Mouse (Mus musculus) limb, embryonic 13.5 days (tissue): Measurements from ENCODE around the gene Btnl6. TPM values are rescaled to one million over a fixed set of nuclear protein-coding genes. Genes with fewer than 3 reads are reported as not detected.
A peak's percentile ranks its signal among the peaks of the same experiment; 100 is the strongest.

ENCODE experiments used
- ATAC-seq: fragments of 200-750 bp; cut with Nextera tagmentation; 2 replicates; pipeline ENCODE4 v1.8.0; 2017; ENCODE audit warnings: low read depth, moderate number of reproducible peaks, moderate TSS enrichment; ENCODE audit not compliant: low FRiP score
- H3K27ac ChIP-seq: fragments of 300-500 bp; sonication (generic); 2 replicates; pipeline ENCODE4 v1.5.1; 2015; ENCODE audit warnings: inconsistent platforms, mild to moderate bottlenecking, moderate library complexity
- H3K27me3 ChIP-seq: fragments of 300-500 bp; sonication (generic); 2 replicates; pipeline ENCODE4 v1.6.1; 2015; ENCODE audit warnings: mild to moderate bottlenecking, inconsistent platforms
- H3K36me3 ChIP-seq: fragments of 300-500 bp; sonication (generic); 2 replicates; pipeline ENCODE4 v1.6.1; 2015; ENCODE audit warnings: inconsistent platforms, mild to moderate bottlenecking, moderate library complexity
- H3K4me1 ChIP-seq: fragments of 300-500 bp; sonication (generic); 2 replicates; pipeline ENCODE4 v1.6.1; 2015; ENCODE audit warnings: inconsistent platforms
- H3K4me2 ChIP-seq: fragments of 300-500 bp; sonication (generic); replicated peaks from 2 replicates; pipeline ENCODE4 v1.6.1; 2015; ENCODE audit warnings: inconsistent platforms, mild to moderate bottlenecking, moderate library complexity
- H3K4me3 ChIP-seq: fragments of 300-500 bp; sonication (generic); 2 replicates; pipeline ENCODE4 v1.5.1; 2015; ENCODE audit warnings: moderate library complexity, mild to moderate bottlenecking, inconsistent platforms
- H3K9ac ChIP-seq: fragments of 300-500 bp; sonication (generic); 2 replicates; pipeline ENCODE4 v1.6.1; 2015; ENCODE audit warnings: mild to moderate bottlenecking, inconsistent platforms
- H3K9me3 ChIP-seq: fragments of 300-500 bp; sonication (generic); 2 replicates; pipeline ENCODE4 v1.6.1; 2016; ENCODE audit warnings: inconsistent platforms
- WGBS: fragments of 180-500 bp; shearing (Covaris S2); methylation state at CpG from one replicate; pipeline ENCODE4 v1.1.7; 2015; 5-methylcytosine and 5-hydroxymethylcytosine counted together
- polyA plus RNA-seq: library from polyadenylated mRNA; unstranded; fragments of >200 nt; fragmentation: Nextera tagmentation; extraction: Ambion mirVana; gene quantifications from 2 replicates; pipeline ENCODE4 v1.2.1, GENCODE M21; 2015

Btnl6 gene
- not detected in 2 replicates for polyA plus RNA-seq

DNA sequence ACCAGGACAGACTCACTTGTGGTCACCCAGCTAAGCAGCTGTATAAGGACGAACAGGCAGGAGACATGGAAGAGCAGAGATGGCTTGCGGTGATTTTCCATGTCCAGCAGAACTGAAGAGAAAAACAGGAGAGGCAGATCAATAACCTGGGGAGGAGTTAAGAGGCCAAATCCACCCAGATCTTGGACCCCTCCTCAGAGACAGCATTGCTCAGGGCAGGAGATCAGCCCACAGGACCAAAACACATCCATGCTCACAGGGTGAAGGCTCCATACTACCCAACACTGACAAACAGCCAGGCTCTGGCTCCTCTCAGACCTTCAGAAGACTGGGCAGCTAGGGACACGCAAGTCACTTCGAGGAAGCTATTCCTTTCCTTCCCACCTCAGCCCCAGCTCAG, at the start of gene Btnl6:
Gene Btnl6, minus strand, starts transcription at position 101 of the 400 bp plus-strand sequence.
- no peak within 1 kb of the TSS for H3K27ac ChIP-seq
- peaks cover 2% of the 10 kb centered on the region; the same call in 1 of the 2 replicates for H3K27me3 ChIP-seq
- H3K36me3 ChIP-seq: no peaks in the 10 kb centered on the region
- H3K9me3 ChIP-seq: no peaks in the 10 kb centered on the region
- no peak within 1 kb of the TSS for H3K9ac ChIP-seq
- H3K4me1 ChIP-seq: no peaks in the 10 kb centered on the region
- no peak within 1 kb of the TSS for H3K4me3 ChIP-seq
- H3K4me2 ChIP-seq: no peak within 1 kb of the TSS
- ATAC-seq: no peak
- 90% methylated on average over 4 of the region's 4 CpGs for WGBS

DNA sequence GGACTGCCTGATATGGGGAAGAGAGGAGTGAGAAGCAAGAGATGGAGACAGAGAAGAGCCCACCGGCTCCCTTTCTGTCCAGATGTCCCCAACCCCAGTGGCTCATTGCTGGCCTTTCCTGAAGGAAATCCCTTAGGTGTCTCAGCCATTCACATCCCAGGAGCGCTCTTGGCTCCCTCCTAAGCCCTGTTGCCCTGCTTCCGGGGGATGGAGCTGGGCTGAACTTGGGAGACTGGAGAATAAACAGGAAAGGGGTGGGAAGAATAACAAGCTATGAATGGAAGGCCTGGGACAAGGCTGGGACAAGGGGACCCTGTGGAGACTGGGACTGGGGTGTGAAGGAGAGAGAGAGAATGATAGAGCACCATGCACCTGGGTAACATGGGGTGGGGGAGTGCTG, 47.6 kb upstream of the Btnl6 start:
- peak overlapping the region; percentile 30 for H3K4me2 ChIP-seq
- 0 out of 2 replicates have a peak overlapping the region, but pooled peaks have one; percentile 15 for H3K9ac ChIP-seq
- ATAC-seq: no peak
- H3K36me3 ChIP-seq: no peaks in the 10 kb centered on the region
- H3K4me3 ChIP-seq: no peak overlapping the region
- no peaks in the 10 kb centered on the region for H3K9me3 ChIP-seq
- peaks cover 10% of the 10 kb centered on the region; the same call in 1 of the 2 replicates for H3K27me3 ChIP-seq
- no peak overlapping the region for H3K27ac ChIP-seq
- WGBS: 24% methylated on average over 3 of the region's 3 CpGs
- H3K4me1 ChIP-seq: peaks cover 20% of the 10 kb centered on the region

DNA sequence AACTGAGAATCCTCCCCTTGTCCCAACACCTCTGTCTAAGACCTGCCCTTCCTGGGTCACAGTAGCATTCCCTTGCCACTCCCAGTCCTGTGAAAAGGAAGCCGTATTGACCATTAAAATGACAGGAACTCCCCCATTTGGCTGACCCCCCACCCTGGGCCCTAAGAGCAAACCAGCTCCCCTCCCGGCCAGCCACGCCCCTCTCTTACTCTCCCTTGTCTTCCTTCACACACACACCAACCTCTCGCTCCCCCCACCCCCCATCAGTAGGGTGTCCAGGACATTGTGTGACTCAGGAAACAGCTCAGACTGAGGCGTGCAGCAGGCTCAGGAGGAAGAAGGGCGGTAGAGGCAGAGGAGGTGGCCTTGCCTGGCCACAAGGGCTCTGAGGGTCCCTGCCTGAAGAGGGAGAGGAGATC, 46.9 kb upstream of the Btnl6 start, which contains the start of gene Notch4:
Gene Notch4, plus strand, starts transcription at position 266 of the 419 bp plus-strand sequence.
- Histone ChIP-seq H3K4me3 (no peak within 1 kb of the TSS; the same call in 1 of the 2 replicates), H3K27me3 (peaks cover 10% of the 10 kb centered on the region; the same call in 1 of the 2 replicates), H3K36me3 (no peaks in the 10 kb centered on the region), H3K9ac (0 out of 2 replicates have a peak within 1 kb of the TSS, but pooled peaks have one; percentile 39), H3K4me2 (peak within 1 kb of the TSS; percentile 30), H3K9me3 (no peaks in the 10 kb centered on the region), H3K27ac (peak within 1 kb of the TSS; percentile 12; the same call in 1 of the 2 replicates), H3K4me1 (peaks cover 20% of the 10 kb centered on the region)
- WGBS: 7% methylated on average over 6 of the region's 6 CpGs
- ATAC-seq: peak; percentile 26; the same call in 1 of the 2 replicates

DNA sequence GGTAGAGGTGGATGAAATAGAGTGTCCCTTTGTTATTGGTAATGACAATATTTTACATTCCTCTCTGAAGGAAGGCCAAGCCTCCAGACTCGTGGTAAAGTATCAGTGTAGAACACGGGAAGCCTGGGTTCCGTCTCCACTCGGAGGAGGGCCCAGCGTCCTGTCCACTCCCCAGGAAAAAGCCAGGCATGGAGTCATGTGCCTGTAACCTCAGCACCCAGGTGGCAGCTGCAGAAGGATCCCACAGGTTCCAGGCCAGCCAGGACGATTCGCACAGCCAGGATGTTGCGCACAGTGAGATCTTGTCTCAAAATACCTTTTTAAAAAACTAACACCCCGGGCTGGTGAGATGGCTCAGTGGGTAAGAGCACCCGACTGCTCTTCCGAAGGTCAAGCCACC, 46.2 kb upstream of the Btnl6 start:
- Histone ChIP-seq H3K4me3 (no peak overlapping the region), H3K9ac (no peak overlapping the region), H3K4me2 (no peak overlapping the region), H3K4me1 (peaks cover 20% of the 10 kb centered on the region), H3K27me3 (peaks cover 7% of the 10 kb centered on the region; the same call in 1 of the 2 replicates), H3K27ac (no peak overlapping the region), H3K36me3 (no peaks in the 10 kb centered on the region), H3K9me3 (no peaks in the 10 kb centered on the region)
- no peak for ATAC-seq
- WGBS: 71% methylated on average over 11 of the region's 11 CpGs

DNA sequence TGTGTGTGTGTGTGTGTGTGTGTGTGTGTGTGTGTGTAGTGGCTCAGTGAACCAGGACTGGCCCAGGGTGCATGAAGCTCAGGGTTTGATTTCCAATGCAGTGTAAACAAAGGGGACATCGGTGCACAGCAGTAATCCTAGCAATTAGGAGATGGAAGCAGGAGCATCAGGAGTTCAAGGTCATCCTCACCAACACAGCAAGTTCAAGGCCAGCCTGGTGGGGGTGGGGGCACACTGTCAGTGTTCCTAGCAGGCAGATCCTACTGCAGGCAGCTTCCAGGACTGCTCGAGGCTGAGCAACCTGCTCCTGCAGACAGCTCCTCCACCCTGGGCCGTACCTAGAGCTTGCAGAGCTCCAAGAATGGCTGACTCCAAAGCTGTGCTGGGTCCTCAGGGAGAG, 45.4 kb upstream of the Btnl6 start:
- no peak for ATAC-seq
- H3K4me2 ChIP-seq: no peak overlapping the region
- H3K4me3 ChIP-seq: no peak overlapping the region
- peaks cover 20% of the 10 kb centered on the region for H3K4me1 ChIP-seq
- 69% methylated on average over 3 of the region's 3 CpGs for WGBS
- no peak overlapping the region for H3K27ac ChIP-seq
- no peak overlapping the region for H3K9ac ChIP-seq
- no peaks in the 10 kb centered on the region for H3K36me3 ChIP-seq
- H3K9me3 ChIP-seq: no peaks in the 10 kb centered on the region
- H3K27me3 ChIP-seq: peaks cover 5% of the 10 kb centered on the region; the same call in 1 of the 2 replicates

DNA sequence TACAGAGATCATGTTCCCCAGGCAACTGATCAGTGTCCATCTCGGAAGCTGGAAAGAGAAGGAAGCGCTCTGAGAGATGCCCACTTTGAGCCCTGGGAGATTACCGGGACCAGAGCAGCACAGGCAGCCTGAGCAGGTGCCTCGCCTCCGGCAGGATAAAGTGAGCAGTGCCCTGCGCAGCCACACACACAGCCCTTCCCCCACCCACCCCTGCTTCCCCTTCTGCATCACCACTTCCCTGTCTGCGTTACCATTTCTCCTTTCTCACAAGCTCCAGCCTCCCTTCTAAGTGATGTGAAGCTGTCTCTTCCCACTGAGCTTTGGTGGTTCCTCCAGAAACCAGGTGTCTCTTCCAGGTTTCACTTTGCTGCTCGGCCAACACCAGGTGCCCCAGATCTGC, 44.0 kb upstream of the Btnl6 start:
- 38% methylated on average over 8 of the region's 8 CpGs for WGBS
- H3K4me3 ChIP-seq: no peak overlapping the region
- ATAC-seq: no peak

DNA sequence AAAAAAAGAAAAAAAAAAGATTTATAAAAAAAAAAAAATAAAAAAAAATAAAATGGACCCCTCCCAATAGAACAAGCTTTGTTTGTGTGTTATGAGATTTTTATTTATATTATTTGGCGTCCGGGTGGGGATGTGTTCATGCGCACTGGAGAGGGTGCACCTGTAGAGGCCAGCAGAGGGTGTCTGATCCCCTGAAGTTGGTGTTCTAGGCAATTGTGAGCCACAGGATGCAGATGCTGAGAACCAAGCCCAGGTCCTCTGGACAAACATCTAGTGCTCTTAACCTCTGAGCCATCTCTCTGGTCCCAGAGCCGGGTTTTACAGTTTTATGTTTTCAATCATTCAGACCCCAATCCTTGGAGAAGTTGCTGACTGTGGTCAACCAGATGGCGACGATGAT, 43.3 kb upstream of the Btnl6 start:
- no peak for ATAC-seq
- Histone ChIP-seq H3K4me2 (no peak overlapping the region), H3K36me3 (no peaks in the 10 kb centered on the region), H3K27ac (no peak overlapping the region), H3K9me3 (no peaks in the 10 kb centered on the region), H3K27me3 (no peaks in the 10 kb centered on the region), H3K9ac (no peak overlapping the region), H3K4me3 (no peak overlapping the region), H3K4me1 (peaks cover 16% of the 10 kb centered on the region)
- WGBS: 91% methylated on average over 6 of the region's 6 CpGs

More for the DNA sequence above, 44.0 kb upstream of the Btnl6 start:
- Histone ChIP-seq H3K4me2 (peak overlapping the region; percentile 21; the same call in 1 of the 2 replicates), H3K9ac (no peak overlapping the region; the same call in 1 of the 2 replicates), H3K27me3 (no peaks in the 10 kb centered on the region), H3K36me3 (no peaks in the 10 kb centered on the region), H3K4me1 (peaks cover 16% of the 10 kb centered on the region), H3K9me3 (no peaks in the 10 kb centered on the region), H3K27ac (peak overlapping the region; percentile 22; the same call in 1 of the 2 replicates)

DNA sequence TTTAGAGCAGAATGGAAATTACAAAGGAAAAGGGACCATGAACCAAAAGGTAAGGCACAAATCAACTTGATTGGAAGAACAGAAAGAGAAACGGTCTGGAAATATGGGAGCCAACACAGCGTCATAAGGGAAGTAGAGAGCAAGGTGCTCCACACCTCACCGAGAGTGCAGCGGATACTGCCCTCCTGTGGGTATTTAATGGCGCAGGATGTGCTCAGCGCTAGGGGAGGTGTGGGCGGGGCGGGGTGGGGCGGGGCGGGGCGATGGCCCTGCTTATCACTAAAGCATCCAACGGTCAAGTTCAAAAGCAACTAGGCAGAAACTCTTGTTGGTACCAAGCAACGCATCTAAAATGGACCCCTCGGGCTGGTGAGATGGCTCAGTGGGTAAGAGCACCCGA, 42.7 kb upstream of the Btnl6 start:
- WGBS: 23% methylated on average over 15 of the region's 15 CpGs

DNA sequence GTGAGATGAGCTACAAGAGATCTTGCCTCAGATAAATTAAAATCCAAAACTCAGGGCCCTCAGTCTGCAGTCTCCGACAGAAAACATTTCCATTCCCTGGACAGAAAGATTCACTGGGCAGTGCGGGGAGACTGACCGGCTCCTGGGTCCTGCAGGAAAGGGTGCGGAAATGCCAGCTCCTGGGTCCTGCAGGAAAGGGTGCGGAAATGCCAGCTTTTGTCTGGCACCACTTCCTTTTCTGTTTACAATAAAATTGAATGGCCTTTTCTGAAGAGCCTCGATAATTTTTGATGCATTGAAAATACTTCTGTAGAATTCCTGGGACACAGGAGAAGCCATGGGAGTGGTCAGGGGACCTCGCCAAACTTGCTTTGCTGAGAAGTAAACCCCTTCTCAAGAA, 42.0 kb upstream of the Btnl6 start:
- H3K36me3 ChIP-seq: no peaks in the 10 kb centered on the region
- no peak overlapping the region for H3K9ac ChIP-seq
- WGBS: 83% methylated on average over 7 of the region's 7 CpGs
- peaks cover 4% of the 10 kb centered on the region for H3K4me1 ChIP-seq
- no peak overlapping the region for H3K4me3 ChIP-seq
- H3K27ac ChIP-seq: no peak overlapping the region
- no peaks in the 10 kb centered on the region for H3K9me3 ChIP-seq
- no peak overlapping the region for H3K4me2 ChIP-seq
- H3K27me3 ChIP-seq: no peaks in the 10 kb centered on the region
- ATAC-seq: no peak

More for the DNA sequence above, 42.7 kb upstream of the Btnl6 start:
- no peaks in the 10 kb centered on the region for H3K27me3 ChIP-seq
- no peak overlapping the region for H3K4me2 ChIP-seq
- H3K9me3 ChIP-seq: no peaks in the 10 kb centered on the region
- ATAC-seq: no peak
- no peaks in the 10 kb centered on the region for H3K36me3 ChIP-seq
- no peak overlapping the region for H3K4me3 ChIP-seq
- no peak overlapping the region for H3K27ac ChIP-seq
- H3K9ac ChIP-seq: no peak overlapping the region
- peaks cover 12% of the 10 kb centered on the region for H3K4me1 ChIP-seq

DNA sequence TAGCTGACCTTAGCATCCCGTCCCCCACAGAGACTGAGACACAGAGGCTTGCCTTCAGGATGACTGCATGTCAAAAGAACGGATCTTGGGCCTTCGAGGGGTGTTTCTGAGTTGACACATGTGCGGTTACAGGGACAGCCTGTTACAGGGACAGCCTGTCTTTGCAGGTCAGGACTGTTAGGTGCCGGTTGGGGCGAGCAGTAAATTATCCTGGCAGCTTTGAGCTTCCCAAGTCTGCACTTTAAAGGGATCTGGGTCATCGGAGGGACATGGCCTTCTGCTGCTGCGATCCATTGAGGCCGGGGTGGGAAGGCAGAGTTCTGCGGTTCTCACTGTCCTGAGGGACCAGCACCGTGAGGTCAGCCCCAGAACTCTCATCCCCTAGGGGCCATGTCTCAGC, 40.3 kb upstream of the Btnl6 start:
- Histone ChIP-seq H3K9me3 (no peaks in the 10 kb centered on the region), H3K4me1 (no peaks in the 10 kb centered on the region), H3K27ac (no peak overlapping the region), H3K4me2 (no peak overlapping the region), H3K27me3 (no peaks in the 10 kb centered on the region), H3K4me3 (no peak overlapping the region), H3K9ac (no peak overlapping the region), H3K36me3 (no peaks in the 10 kb centered on the region)
- no peak for ATAC-seq
- 40% methylated on average over 11 of the region's 11 CpGs for WGBS

DNA sequence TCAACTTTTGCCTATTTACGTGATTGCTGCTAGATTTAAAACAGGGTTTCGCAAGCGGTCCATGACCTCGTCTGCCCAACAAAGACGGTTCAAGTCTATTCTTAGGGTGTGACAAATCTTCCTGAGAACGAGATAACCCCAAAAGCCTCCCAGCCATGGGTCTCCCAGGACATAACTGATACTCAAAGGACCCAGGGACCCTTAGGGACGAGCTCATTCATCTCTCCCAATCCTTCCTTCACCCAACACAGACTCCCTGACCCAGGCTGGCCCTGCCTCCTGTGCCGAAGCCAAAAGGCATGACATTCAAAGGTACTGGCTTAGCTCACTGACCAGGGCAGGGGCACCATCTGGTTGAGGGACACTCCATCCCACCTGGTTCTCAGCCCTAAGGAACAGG, 39.3 kb upstream of the Btnl6 start:
- ATAC-seq: no peak
- H3K9me3 ChIP-seq: no peaks in the 10 kb centered on the region
- no peaks in the 10 kb centered on the region for H3K4me1 ChIP-seq
- no peak overlapping the region for H3K9ac ChIP-seq
- no peaks in the 10 kb centered on the region for H3K27me3 ChIP-seq
- 88% methylated on average over 8 of the region's 8 CpGs for WGBS
- H3K4me2 ChIP-seq: no peak overlapping the region
- H3K4me3 ChIP-seq: no peak overlapping the region
- H3K27ac ChIP-seq: no peak overlapping the region
- no peaks in the 10 kb centered on the region for H3K36me3 ChIP-seq

DNA sequence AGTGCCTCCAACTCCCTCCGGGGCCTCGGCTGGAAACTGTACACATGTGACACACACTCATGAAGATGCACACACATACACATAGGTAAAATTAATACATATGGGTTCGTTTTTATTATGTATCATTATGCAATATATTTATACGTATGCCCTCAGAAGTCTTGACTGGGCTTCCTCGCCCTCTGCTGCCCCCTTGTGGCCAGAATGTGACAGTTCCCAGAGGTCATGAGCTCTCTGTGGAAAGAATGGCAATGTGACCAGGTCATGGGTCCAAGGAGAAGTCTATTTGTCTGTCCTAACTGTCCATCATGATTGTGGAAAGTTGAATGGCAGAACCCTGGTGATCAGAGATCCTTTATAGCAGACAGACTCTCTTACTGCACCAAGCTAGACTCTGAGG, 38.3 kb upstream of the Btnl6 start:
- Histone ChIP-seq H3K27me3 (no peaks in the 10 kb centered on the region), H3K4me3 (no peak overlapping the region), H3K4me2 (no peak overlapping the region), H3K27ac (no peak overlapping the region), H3K9me3 (no peaks in the 10 kb centered on the region), H3K36me3 (no peaks in the 10 kb centered on the region), H3K9ac (no peak overlapping the region), H3K4me1 (no peaks in the 10 kb centered on the region)
- WGBS: 14% methylated on average over 5 of the region's 5 CpGs
- no peak for ATAC-seq

DNA sequence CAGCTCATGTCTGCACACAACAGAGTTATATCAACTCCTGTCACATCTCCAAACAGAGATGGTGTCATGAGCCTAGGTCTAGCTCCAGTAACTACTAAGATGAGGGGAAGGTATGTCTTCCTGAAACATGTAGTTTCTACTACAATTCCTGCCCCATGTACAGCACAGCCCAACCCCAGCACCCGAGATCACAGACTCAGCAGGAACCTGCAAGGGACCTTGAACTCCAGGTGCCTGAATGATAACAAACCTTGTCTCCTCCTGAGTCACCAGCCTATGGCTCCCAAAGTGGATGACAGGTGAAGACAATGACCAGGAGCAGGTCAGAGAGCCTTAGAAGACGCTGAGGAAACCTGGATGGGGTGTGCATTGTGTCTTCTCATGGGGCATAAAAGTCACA, 32.7 kb upstream of the Btnl6 start:
- H3K4me2 ChIP-seq: no peak overlapping the region
- H3K4me3 ChIP-seq: no peak overlapping the region
- H3K27me3 ChIP-seq: no peaks in the 10 kb centered on the region
- H3K4me1 ChIP-seq: no peaks in the 10 kb centered on the region
- H3K9me3 ChIP-seq: no peaks in the 10 kb centered on the region
- no peak overlapping the region for H3K27ac ChIP-seq
- H3K9ac ChIP-seq: no peak overlapping the region
- ATAC-seq: no peak
- WGBS: 83% methylated on average over 2 of the region's 2 CpGs
- H3K36me3 ChIP-seq: no peaks in the 10 kb centered on the region
